Mouse (Mus musculus): ENCODE measurements around the gene 1700061G19Rik. TPM values are rescaled to one million over a fixed set of nuclear protein-coding genes. Genes with fewer than 3 reads are reported as not detected.
A peak's percentile ranks its signal among the peaks of the same experiment; 100 is the strongest.

The 1700061G19Rik gene
- total RNA-seq, 1 experiment from 2014 or later: 7.3 TPM

DNA sequence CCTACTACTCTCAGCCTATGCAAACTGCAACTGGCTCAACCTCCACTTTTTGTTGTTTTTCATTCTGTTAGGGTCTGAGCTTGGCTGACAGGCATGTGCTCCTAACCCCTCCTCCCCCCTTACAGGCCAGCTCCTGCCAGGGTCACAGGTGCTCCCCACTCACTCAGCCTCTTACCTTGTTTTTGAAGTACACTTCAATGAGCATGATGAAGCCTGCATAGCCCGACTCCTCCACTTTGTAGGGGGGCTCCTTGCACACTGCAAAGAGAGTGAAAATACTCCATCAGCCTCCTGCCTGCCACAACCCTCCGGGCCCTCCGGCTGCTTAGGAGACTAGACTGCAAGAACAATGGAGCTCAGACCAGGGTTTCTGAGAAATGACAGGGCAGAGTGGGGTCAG is 44.4 kb downstream of the 1700061G19Rik start:
- no peak for DNase-seq

DNA sequence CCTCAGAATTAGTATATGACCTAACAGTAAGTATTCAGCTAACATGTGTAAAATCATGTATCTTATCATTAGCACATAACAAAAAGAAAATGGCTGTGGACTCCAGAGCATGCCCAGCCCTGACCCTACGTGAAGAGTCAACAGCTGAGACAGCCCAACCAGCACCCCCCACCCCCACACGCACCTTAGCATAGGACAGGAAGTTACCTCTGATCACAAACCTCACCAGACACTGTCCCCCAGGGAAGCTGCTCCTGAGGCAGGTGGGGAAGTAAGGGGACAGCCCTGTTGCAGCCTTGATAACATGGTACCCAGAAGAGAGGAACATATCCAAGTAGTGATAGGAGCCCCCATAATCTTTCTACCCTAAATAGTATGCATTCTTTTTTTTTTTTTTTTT is 50.7 kb downstream of the 1700061G19Rik start:
- DNase-seq: no peak

DNA sequence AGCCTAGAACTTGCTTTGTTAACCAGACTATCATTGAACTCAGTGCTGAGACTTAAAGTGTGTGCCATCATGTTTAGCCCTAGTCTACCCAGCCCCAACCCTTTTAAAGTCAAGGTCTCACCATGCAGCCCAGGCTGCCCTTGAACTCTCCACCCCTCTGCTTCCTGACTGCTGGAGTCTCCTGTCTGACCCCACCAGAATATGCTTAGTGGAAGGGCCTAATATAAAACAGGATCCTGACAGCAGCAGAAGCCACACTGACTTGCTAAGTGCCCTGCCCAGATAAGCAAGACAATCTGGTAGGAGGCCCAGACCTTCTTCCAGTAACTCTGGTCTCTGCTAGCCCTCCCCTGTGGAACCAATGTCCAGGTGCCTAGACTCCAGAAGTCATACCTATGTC is 53.8 kb downstream of the 1700061G19Rik start:
- no peak for DNase-seq

DNA sequence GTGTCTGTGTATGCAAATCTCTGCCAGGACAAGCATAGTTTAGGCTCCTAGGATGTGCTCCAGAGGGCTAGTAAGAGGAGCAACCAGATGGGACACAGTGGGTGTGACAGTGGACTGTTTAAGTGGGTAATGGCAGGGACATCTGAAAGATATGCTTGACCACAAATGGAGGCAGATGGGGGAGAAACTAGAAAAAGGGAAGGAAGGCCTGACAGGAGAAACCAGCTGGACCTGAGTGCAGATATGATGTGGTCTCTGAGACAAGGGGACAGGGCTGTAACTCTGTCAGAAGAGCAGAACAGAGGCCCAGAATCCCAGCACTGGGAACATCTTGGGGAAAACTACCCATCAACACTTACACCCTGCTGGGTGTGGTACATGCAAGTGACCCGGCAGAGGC is 54.3 kb downstream of the 1700061G19Rik start:
- DNase-seq: no peak

DNA sequence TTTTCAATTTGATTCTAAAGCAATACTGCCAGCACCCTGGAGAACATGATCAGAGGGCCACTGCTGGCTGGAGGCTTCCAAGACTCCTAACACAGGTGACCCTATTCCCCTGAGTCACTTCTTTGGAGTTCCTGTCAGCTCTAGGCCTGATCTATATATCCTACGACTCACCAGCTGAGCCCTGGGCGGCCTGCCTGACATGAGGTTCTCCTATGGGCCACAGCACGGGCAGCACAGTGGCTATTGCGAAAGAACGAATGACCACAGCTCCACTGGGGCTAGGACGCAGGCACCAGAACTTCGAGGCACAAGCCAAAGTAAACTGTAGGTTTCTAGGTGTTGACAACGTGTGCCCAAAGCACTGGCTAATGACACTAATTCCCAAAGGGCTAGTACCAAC is 54.7 kb downstream of the 1700061G19Rik start:
- peak; percentile 47 for DNase-seq

DNA sequence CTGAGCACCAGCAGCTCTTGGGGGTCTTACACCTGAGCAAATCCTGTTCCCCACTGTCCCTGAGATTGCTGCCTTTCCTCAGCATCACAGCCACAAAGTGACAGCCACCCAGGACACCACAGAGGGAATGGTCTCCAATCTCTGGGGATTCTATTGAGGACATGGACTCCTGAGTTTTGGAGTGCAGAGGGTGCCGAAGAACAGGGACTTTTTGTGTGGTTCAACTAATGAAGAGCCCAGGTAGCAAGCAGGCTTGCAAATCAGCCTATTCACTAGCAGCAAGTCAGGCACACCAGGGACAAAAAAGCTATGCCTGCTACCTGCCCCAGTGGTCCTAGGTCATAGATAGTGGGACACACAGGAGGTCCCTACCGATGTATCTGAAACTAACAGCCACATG is 58.1 kb downstream of the 1700061G19Rik start:
- DNase-seq: no peak

DNA sequence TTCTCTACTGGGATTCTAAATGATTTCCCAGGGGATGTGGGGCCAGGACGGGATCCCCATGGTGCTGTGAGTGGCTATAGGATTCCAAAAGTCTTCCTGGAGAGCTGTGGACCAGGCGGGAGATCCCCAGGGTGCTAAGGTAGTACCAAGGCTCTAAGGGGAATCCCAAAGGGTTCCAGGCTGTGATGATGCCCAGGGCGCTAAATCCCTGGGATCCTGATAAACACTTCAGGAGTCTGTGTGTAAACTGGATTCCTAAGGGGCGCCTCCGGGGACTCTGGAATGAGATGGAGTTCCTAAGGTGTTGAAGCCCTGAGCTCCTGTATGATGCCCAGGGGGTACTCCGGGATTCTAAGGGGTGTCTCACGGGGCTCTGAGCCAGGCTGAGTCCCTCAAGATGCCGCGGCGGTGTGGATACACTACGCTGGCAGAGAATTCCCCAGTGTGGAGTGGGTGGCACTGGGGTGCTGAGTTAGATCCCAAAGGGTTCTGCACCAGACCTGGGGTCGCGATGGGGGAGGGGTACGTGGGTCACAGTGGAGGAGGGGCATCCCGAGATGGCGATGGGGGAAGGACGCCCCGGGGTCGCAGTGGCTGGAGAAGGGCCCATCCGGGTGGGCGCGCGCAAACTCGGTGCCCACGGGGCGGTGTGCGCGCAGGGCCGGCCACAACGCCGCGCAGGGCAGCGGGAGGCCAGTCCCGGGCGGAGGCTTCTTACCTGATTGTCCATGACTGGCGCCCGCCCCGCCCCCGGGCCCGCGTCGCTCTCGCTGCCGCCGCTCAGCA is 59.5 kb downstream of the 1700061G19Rik start:
- DNase-seq: no peak

- DNase-seq: peak; percentile 100
Measured at GRCm38 (mm10) chr17:56935363-56936131, 60.3 kb downstream of the 1700061G19Rik start, which contains the start of gene Mllt1. Gene Mllt1 (minus strand): TSS chr17:56935415.

GRCm38 (mm10) chr17:56936731-56937130 is 61.5 kb downstream of the 1700061G19Rik start:
- no peak for DNase-seq

Other genes with a start within 250 kb of the 1700061G19Rik start
- gene Lonp1, start 248.6 kb upstream of the 1700061G19Rik start, total RNA-seq (2021): 332 and 338 TPM in 2 replicates
- gene Catsperd, start 247.3 kb upstream of the 1700061G19Rik start, total RNA-seq (2021): 1.8 and 2.0 TPM in 2 replicates
- 59.4 and 63.8 TPM in 2 replicates for gene Ranbp3, start 202.2 kb upstream of the 1700061G19Rik start, total RNA-seq (2021)
- gene Ndufa11, start 157.7 kb upstream of the 1700061G19Rik start, total RNA-seq (2021): 382 and 386 TPM in 2 replicates
- gene Vmac, start 157.5 kb upstream of the 1700061G19Rik start, total RNA-seq (2021): 22.3 and 23.9 TPM in 2 replicates
- gene Nrtn, start 117.9 kb upstream of the 1700061G19Rik start, total RNA-seq (2021): 4.5 and 4.8 TPM in 2 replicates
- gene Dus3l, start 110.7 kb upstream of the 1700061G19Rik start, total RNA-seq (2021): 29.1 and 37.2 TPM in 2 replicates
- 0.30 and 1.0 TPM in 2 replicates for gene Prr22, start 105.2 kb upstream of the 1700061G19Rik start, total RNA-seq (2021)
- 5.9 and 6.0 TPM in 2 replicates for gene Rfx2, start 44.5 kb upstream of the 1700061G19Rik start, total RNA-seq (2021)
- 0.44 and 0.64 TPM in 2 replicates for gene Acsbg2, start 1.0 kb upstream of the 1700061G19Rik start, total RNA-seq (2021)
- gene Mllt1, start 59.9 kb downstream of the 1700061G19Rik start, total RNA-seq (2021): 29.0 and 33.6 TPM in 2 replicates
- gene Acer1, start 106.6 kb downstream of the 1700061G19Rik start, total RNA-seq (2021): not detected in 2 replicates
- 106 and 107 TPM in 2 replicates for gene Clpp, start 114.8 kb downstream of the 1700061G19Rik start, total RNA-seq (2021)
- 65.6 and 67.0 TPM in 2 replicates for gene Alkbh7, start 121.9 kb downstream of the 1700061G19Rik start, total RNA-seq (2021)
- 1.1 TPM in 1 of 2 replicates, not detected in the other for gene Pspn, start 124.5 kb downstream of the 1700061G19Rik start, total RNA-seq (2021)
- gene Gtf2f1, start 135.8 kb downstream of the 1700061G19Rik start, total RNA-seq (2021): 53.7 and 63.7 TPM in 2 replicates
- gene Gm17949, start 136.0 kb downstream of the 1700061G19Rik start, total RNA-seq (2021): not detected in 2 replicates
- gene Khsrp, start 156.0 kb downstream of the 1700061G19Rik start, total RNA-seq (2021): 90.2 and 99.9 TPM in 2 replicates
- gene Slc25a41, start 166.2 kb downstream of the 1700061G19Rik start, total RNA-seq (2021): not detected in 2 replicates
- 0.38 and 1.4 TPM in 2 replicates for gene Crb3, start 183.6 kb downstream of the 1700061G19Rik start, total RNA-seq (2021)
- gene Slc25a23, start 184.4 kb downstream of the 1700061G19Rik start, total RNA-seq (2021): 91.4 and 116 TPM in 2 replicates
- 1.7 and 9.7 TPM in 2 replicates for gene Dennd1c, start 203.0 kb downstream of the 1700061G19Rik start, total RNA-seq (2021)
- gene Tubb4a, start 212.3 kb downstream of the 1700061G19Rik start, total RNA-seq (2021): 6.4 and 12.3 TPM in 2 replicates
- gene Tnfsf9, start 229.8 kb downstream of the 1700061G19Rik start, total RNA-seq (2021): 0.44 and 0.68 TPM in 2 replicates